Mouse (Mus musculus): Measurements from ENCODE around the gene Olfr155.

The Olfr155 gene

GRCm38 (mm10) chr4:43851265-43851664, at the start of gene Olfr155:
Olfr155 (plus strand) TSS chr4:43851565.
- no peak for DNase-seq

- DNase-seq: no peak
Measured at GRCm38 (mm10) chr4:43822896-43823550, 28.3 kb upstream of the Olfr155 start.

GRCm38 (mm10) chr4:43823845-43824337, 27.5 kb upstream of the Olfr155 start, which contains the start of gene Olfr156:
Olfr156 (minus strand) TSS chr4:43823895.
- no peak for DNase-seq

- no peak for DNase-seq
Measured at GRCm38 (mm10) chr4:43828806-43829205, 22.6 kb upstream of the Olfr155 start.

- DNase-seq: no peak
Measured at GRCm38 (mm10) chr4:43832031-43832430, 19.3 kb upstream of the Olfr155 start.

- DNase-seq: no peak
Measured at GRCm38 (mm10) chr4:43833752-43834151, 17.6 kb upstream of the Olfr155 start.

- DNase-seq: no peak
Measured at GRCm38 (mm10) chr4:43834749-43835148, 16.6 kb upstream of the Olfr155 start.

GRCm38 (mm10) chr4:43838326-43838725, 13.0 kb upstream of the Olfr155 start:
- DNase-seq: no peak

- DNase-seq: no peak
Measured at GRCm38 (mm10) chr4:43840101-43840500, 11.3 kb upstream of the Olfr155 start, which contains the start of gene Olfr157. Olfr157 (minus strand) TSS chr4:43840201.

- DNase-seq: no peak
Measured at GRCm38 (mm10) chr4:43854101-43854500, 2.7 kb downstream of the Olfr155 start.

GRCm38 (mm10) chr4:43859886-43860285, 8.5 kb downstream of the Olfr155 start:
- DNase-seq: no peak

- DNase-seq: peak in 1 of 2 experiments; percentile 44
Measured at GRCm38 (mm10) chr4:43860744-43861519, 9.6 kb downstream of the Olfr155 start.

- DNase-seq: no peak
Measured at GRCm38 (mm10) chr4:43863298-43863697, 11.9 kb downstream of the Olfr155 start.

GRCm38 (mm10) chr4:43869821-43870220, 18.5 kb downstream of the Olfr155 start:
- DNase-seq: no peak

- DNase-seq: no peak
Measured at GRCm38 (mm10) chr4:43874501-43874900, 23.1 kb downstream of the Olfr155 start.

GRCm38 (mm10) chr4:43875160-43875918, 24.0 kb downstream of the Olfr155 start, which contains the start of gene Reck:
Reck (plus strand) TSS chr4:43875530.
- DNase-seq: peak; percentile 36 to 74

- no peak for DNase-seq
Measured at GRCm38 (mm10) chr4:43875919-43876411, 24.6 kb downstream of the Olfr155 start.

GRCm38 (mm10) chr4:43877230-43877629, 25.9 kb downstream of the Olfr155 start:
- no peak for DNase-seq

GRCm38 (mm10) chr4:43878121-43878776, 26.9 kb downstream of the Olfr155 start:
- no peak for DNase-seq

GRCm38 (mm10) chr4:43879566-43879965, 28.2 kb downstream of the Olfr155 start:
- DNase-seq: no peak

- no peak for DNase-seq
Measured at GRCm38 (mm10) chr4:43884196-43884595, 32.8 kb downstream of the Olfr155 start.

- no peak for DNase-seq
Measured at GRCm38 (mm10) chr4:43891247-43891646, 39.9 kb downstream of the Olfr155 start.
